Mouse (Mus musculus): ENCODE data around the gene Hist1h4a.
A peak's percentile ranks its signal among the peaks of the same experiment; 100 is the strongest.

Hist1h4a gene

DNA sequence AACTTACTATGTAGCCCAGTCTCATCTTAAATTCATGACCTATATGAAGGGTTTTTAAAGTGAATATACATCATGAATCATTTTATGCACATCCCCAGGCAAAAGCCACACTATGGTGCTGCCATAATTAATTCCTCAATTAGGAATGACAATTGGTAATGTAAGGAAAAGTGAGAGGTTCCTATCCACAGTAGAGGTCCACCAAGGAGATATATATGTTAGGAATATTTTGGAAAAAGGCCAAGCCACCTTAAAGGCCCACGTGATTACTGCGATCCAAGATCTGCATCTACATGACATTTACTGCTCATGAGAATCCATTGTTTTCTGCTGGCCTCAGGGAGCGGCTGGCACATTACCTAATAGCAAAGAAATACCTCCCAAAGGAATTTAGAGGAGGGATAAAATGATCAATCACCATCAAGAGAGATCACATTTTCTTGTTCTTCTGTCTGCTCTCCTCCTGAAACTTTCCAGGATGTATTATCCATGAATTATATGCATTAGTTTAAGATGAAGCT is 1.7 kb downstream of the Hist1h4a start:
- no peak for DNase-seq (ENCODE audit: low spot score in 2 of 2)

DNA sequence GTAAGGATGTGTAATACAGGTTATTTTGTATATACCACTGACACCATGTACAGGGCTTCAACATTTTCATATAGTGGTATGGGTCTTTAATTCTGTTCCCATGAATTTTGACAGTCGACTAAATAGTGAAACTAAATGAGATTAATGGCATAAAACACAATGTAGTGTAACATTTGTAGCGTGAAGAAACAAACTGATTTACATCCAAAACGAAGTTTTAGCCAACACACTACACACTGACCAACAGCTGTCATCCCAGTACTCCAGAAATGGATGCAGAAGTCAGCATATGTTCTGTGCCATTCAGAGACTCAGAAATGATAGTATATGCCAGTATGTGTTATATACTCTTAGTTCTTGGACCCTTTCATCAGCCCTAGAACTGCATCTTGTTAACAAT is 3.1 kb downstream of the Hist1h4a start:
- no peak for DNase-seq (ENCODE audit: low spot score in 2 of 2)

DNA sequence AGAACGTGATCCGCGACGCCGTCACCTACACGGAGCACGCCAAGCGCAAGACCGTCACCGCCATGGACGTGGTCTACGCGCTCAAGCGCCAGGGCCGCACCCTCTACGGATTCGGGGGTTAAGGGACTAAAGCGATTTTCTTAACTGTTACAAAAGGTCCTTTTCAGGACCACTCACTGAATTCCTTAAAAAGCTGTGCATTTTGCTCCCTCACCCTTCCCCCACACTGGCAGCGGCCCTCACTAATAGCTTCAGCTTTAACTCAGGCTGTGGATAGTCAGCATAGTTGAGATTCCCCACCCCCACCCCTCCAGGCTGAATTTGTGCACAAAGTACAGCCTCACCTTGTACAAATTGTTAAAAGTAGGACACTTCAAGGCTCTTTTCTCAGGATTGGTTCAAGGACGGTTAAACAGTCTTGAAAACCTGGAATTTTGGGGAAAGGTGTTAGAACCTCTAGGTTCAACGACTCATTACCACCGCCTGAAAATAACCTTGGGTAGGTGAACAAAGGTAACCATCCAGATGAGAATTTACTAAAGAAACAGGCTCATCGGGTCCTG is 3.7 kb downstream of the Hist1h4a start:
- DNase-seq (ENCODE audit: low spot score in 2 of 2), result no peak

DNA sequence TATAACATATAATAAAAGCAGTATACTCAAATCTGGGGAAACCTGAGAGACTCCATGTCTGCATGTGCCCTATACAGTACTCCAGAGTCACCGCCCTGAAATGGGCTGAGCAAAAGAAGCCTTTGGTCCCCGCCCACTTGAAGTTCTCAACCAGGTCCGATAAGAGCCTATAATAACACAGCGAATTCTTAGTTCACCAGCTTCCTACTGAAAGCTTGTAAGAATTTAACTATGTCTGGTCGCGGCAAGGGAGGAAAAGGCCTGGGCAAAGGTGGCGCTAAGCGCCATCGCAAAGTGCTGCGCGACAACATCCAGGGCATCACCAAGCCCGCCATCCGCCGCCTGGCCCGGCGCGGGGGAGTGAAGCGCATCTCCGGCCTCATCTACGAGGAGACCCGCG is 4.2 kb downstream of the Hist1h4a start, which contains the start of gene Hist1h4b:
Hist1h4b (plus strand) TSS at position 224 of the 400 bp plus-strand sequence.
- peak; percentile 93 to 97 for DNase-seq (ENCODE audit: low spot score in 2 of 2)

DNA sequence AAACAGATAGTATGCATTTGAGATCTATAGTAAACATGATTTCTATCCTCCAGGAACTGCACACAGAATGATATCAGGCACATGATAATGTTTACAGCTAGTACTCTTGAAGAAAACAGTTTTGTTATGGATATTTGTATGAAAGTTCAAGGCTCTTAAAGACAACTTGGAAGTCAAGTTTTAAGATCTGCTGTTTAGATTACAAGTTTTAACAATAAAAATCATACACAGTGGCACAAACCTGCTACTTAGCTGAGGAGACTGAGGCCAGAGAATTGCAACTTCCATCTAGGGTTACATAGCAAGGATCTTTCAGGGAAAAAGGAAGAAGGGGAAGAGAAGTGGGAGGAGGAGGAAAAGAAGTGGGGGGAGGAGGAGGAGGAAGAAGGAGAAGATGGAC is 6.0 kb downstream of the Hist1h4a start:
- DNase-seq (ENCODE audit: low spot score in 2 of 2), result no peak

DNA sequence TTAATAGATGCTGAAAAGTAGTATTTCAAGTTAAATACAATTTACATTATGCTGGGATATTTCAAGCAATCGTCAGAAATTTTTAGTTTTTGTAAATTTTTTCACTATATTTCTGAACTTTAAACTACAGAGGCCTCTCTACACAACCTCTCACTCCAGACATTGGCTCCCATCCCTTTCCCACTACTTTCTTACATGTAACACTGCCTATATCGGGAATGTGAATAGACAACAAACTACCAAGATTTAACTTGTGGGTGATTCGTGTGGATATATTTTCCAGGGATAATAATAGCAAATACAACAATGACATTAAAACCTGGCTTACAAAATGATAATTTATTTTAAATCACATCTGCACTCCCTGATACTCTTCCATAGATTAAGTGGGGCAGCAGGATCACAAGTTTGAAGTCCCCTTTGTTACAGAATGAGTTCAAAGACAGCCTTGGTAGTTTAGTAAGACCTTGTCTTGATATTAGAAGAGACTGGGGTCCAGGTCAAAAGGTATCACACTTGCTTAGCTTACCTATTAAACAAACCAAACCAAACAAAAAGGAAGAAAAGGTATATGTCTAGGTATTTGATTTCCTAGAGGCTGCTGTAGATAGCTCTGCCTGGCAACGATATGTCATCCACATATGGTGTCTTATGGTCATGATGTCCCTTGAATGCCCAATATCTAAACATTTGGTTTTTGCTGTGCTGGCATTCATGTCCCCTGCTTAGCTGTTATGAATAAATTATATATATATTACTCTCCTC is 7.5 kb downstream of the Hist1h4a start:
- DNase-seq (ENCODE audit: low spot score in 2 of 2), result no peak

DNA sequence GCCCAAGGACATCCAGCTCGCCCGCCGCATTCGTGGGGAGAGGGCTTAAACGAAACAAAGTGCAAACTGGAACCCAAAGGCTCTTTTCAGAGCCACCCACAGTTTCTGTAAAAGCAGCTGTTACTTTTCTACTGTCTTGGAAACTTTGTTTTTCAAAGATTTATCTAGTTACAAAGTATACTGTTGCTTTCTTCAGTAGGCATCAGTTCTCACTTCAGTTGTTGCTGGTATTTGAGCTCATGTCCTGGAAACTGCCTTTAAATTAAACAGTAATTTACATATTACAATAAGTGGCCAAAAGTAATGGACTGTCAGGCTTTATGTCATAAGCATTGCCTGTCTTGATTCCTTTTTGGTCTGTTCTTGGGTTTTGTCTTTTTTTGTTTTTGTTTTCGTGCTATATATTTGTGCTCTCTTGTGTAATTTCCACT is 8.3 kb downstream of the Hist1h4a start:
- no peak for DNase-seq (ENCODE audit: low spot score in 2 of 2)

DNA sequence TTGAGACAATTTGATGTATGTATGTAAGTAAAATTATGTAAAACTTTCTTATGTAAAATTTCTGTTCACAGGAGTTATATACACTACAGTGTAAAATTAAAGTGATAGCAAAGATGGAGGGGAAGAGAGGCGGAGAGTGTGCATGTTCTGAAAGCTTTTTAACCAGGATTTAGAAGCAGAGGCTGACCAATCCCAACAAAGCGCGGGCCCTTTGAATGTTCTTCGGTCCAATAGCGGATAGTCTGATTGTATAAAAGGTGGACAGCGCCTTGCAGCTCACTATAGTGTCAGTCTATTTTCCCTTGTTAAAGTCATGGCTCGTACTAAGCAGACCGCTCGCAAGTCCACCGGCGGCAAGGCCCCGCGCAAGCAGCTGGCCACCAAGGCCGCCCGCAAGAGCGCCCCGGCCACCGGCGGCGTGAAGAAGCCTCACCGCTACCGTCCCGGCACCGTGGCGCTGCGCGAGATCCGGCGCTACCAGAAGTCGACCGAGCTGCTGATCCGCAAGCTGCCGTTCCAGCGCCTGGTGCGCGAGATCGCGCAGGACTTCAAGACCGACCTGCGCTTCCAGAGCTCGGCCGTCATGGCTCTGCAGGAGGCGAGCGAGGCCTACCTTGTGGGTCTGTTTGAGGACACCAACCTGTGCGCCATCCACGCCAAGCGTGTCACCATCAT is 8.8 kb downstream of the Hist1h4a start, which contains the start of gene Hist1h3b:
Hist1h3b (plus strand) TSS at position 201 of the 675 bp plus-strand sequence.
- DNase-seq (ENCODE audit: low spot score in 2 of 2), result peak; percentile 83 to 91

DNA sequence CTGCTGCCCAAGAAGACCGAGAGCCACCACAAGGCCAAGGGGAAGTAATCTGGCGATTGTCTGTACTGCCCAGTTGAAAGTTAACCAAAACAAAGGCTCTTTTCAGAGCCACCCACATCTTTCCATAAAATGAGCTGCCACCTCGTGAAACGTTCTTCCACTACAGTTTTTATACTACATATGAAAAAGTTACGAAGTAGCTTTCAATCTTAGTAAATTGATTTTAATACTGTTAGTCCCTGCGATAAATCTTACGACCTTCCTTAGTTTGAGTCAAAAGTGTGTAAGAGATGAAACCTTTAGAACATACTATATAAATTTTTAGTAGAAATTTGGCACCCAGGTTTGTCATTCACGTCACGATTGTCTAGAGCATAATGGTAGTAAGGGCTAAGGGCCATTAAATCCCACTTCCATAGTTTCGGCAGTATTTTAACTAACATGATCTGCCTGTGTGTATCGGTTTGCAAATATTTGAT is 9.5 kb downstream of the Hist1h4a start:
- DNase-seq (ENCODE audit: low spot score in 2 of 2), result no peak

DNA sequence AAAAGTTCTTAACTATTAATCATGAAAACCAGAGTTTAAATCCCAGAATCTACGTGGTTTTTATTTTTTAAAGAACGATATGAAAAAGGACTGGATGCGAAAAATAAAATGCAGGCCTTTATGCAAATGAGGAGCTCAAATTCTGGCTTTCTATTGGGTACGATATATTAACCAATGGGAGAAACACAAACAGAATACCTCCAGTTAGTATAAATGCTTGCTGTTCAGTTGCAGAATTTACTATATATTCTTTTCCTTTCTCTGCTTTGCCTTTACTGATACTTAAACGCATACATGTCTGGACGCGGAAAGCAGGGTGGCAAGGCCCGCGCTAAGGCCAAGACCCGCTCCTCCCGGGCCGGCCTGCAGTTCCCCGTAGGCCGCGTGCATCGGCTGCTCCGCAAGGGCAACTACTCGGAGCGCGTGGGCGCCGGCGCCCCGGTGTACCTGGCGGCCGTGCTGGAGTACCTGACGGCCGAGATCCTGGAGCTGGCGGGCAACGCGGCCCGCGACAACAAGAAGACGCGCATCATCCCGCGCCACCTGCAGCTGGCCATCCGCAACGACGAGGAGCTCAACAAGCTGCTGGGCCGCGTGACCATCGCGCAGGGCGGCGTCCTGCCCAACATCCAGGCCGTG is 10.1 kb downstream of the Hist1h4a start, which contains the start of gene Hist1h2ab:
Hist1h2ab (plus strand) TSS at position 288 of the 639 bp plus-strand sequence.
- peak; percentile 62 to 74 for DNase-seq (ENCODE audit: low spot score in 2 of 2)

DNA sequence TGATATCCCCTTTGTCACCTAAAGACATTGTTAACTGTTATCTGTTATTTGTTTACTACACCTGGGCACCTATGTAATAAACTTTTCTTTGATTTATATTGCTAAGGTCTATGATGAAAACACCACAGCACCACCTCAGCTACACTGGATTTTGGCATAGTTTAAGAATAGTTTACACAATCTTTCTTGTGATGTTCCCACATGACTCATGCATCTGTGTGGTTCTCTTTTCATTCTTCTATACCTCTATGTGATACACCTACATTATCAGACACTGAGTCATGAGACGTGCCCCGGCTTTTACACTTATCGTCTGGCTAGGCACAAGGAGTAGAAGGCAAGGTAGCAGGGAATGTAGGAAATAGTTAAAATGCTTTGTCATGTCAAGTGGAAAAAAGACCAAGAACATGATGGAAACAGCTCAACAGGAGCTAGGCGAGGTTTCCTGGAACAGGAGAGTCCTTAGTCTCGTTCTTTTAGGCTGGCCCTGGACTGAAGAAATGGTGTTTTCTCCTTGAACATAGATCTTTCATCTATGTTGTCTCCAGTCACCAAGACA is 11.4 kb downstream of the Hist1h4a start:
- no peak for DNase-seq (ENCODE audit: low spot score in 2 of 2)

DNA sequence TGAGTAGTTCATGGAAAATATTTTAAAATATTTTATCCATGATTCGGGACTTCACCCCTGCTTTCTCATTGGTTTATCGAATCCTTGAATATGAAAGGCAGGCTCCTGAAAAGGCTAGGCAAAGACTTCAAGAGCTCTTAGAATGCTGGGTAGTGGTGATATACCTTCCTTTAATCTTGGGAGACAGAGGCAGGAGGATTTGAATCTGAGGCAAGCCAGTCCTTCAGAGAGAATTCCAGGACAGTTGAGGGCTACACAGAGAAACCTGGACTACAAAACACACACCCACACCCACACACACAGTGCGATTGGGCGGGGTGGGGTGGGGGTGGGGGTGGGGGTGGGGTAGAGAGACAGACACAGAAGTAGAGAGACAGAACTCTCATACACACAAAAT is 13.1 kb downstream of the Hist1h4a start:
- DNase-seq (ENCODE audit: low spot score in 2 of 2), result no peak

DNA sequence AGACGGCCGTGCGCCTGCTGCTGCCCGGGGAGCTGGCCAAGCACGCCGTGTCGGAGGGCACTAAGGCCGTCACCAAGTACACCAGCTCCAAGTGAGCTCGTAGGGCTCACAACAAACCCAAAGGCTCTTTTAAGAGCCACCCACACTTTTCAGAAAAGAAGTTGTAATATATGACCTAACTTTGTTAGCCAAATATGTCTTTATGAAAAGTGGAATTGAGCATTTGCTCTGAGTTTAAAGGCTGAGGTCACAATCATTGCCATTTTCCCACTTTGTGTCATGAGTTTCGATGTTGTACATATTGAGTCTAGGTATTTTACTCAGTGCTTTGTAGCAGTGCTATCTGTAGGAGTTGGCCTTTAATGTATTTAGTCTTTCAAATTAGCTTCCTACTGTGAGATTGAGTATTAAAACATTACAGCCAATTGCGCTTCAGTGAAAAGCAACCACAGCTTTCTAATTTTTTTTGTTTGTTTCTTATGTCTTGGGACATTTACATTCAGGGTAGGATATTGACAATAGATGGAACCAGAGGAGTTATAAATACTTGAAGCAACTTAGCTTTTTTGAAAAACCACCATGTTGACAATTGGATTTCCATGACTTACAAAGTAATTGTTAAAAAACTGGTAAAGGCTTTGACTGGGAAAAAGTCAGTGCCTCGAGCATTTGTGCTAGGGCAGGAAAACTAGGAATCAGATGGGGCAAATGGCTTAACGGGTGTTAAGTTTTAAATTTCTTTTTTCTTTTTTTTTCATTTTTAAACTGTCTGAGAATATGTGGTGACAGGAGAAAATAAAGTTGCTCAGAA is 13.7 kb downstream of the Hist1h4a start:
- no peak for DNase-seq (ENCODE audit: low spot score in 2 of 2)

DNA sequence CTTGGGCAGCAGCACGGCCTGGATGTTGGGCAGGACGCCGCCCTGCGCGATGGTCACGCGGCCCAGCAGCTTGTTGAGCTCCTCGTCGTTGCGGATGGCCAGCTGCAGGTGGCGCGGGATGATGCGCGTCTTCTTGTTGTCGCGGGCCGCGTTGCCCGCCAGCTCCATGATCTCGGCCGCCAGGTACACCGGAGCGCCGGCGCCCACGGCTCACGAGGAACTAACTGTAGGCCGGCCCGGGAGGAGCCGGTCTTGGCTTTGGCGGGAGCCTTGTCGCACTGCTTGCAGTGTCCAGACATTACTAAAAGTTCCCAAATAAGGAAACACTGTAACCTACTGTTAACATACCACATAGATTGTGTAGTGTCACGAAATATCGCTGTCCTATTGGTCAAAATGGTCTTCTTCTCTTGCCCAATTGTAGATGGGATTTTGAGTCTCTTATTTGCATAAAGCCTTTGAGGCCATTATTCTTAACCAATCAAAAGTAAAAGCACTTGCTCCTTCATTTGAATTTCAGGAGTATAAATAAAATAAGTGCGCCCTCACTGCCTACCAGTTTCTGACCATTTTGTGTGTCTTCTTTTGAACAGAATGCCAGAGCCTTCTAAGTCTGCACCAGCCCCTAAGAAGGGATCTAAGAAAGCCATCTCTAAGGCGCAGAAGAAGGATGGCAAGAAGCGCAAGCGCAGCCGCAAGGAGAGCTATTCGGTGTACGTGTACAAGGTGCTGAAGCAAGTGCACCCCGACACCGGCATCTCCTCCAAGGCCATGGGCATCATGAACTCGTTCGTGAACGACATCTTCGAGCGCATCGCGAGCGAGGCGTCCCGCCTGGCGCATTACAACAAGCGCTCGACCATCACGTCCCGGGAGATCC is 14.6 kb downstream of the Hist1h4a start, which contains the start of gene Hist1h2bb:
Hist1h2bb (plus strand) TSS at position 534 of the 880 bp plus-strand sequence.
- DNase-seq (ENCODE audit: low spot score in 2 of 2), result peak; percentile 76 to 87

DNA sequence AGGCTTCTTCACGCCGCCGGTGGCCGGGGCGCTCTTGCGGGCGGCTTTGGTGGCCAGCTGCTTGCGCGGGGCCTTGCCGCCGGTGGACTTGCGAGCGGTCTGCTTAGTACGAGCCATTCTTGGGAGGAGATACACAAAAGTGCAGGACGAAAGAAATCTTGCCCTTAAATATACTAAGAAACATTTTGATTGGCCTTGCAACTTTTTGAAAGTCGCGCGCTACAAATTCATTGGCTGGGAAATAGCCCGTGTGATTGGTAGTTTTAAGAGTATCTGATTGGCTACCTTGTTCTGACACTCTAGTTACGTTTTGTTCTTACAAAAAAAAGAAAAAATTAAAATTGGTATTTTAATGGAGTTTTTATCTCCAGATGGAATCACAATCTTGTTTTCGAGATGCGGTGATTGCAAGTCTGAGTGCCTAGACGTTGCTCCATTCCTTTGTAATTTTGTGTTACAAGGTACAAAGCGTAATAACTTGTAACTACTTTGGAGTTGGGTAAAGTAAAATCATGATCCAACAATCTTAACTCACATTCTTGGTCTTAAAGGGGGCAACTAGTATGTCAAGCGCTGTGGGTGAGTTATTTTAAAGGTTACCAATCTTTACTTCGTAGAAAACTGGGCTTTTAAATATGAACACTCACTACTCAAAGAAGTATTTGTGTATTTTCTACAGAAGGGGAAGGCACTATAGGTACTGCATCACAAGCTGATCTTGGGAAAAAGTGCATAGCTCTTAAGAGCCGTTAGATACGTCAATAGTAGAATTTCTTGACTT is 15.5 kb downstream of the Hist1h4a start, which contains the start of gene Hist1h3c:
Hist1h3c (minus strand) TSS at position 222 of the 781 bp plus-strand sequence.
- DNase-seq (ENCODE audit: low spot score in 2 of 2), result peak; percentile 76 to 89

DNA sequence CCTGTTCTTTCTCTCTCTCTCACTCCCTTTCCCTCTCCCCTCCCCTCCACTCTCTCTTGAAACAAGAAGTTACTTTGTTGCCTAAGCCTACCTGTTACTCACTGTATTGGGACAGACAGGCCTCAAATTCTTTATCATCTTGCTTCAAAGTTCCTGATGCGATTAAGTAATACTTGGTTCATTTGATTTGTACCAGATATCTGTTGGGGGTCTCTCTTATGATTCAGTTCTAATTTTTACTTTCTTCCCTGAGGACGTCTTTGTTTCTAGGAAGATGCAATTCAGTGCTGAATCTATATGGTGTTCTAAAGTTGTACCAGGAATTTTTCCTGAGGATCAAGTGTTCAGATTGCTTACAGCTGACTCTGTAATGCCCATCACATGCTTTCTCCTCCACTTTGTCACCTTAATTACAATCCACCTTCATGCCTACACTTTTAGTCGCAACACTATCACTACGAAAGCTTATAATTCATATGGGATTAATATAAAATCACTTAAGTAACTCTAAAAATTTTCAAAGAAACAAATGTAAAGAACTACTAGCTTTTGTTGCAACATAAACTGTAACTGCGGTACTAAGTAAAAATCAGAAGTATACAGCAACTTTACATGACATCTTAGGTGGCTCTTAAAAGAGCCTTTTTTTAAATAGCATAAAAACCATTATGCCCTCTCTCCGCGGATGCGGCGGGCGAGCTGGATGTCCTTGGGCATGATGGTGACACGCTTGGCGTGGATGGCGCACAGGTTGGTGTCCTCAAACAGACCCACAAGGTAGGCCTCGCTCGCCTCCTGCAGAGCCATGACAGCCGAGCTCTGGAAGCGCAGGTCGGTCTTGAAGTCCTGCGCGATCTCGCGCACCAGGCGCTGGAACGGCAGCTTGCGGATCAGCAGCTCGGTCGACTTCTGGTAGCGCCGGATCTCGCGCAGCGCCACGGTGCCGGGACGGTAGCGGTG is 16.3 kb downstream of the Hist1h4a start:
- no peak for DNase-seq (ENCODE audit: low spot score in 2 of 2)

DNA sequence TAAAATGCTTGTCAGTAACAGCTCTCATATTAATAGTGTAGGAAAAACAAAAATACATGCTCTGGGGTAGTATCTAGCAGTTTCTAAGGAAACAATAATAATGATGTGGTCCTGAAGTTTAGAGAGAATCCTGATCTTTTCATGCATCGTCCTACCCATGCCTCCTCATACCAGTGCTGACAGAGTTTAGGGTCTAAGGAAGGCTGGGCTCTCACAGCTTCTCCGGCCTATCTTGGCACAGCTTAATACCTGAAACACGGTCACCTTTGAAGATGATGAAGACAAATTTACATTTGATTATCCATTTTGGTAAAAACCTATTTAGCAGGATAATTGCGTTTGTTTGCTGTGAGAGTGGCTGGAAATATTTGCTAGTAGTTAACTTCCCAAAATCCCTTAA is 17.1 kb downstream of the Hist1h4a start:
- DNase-seq (ENCODE audit: low spot score in 2 of 2), result no peak

Data from spleen, postnatal 36 days (tissue).